Mouse (Mus musculus): Measurements from ENCODE around the gene Ccdc85c.

Gene Ccdc85c

DNA sequence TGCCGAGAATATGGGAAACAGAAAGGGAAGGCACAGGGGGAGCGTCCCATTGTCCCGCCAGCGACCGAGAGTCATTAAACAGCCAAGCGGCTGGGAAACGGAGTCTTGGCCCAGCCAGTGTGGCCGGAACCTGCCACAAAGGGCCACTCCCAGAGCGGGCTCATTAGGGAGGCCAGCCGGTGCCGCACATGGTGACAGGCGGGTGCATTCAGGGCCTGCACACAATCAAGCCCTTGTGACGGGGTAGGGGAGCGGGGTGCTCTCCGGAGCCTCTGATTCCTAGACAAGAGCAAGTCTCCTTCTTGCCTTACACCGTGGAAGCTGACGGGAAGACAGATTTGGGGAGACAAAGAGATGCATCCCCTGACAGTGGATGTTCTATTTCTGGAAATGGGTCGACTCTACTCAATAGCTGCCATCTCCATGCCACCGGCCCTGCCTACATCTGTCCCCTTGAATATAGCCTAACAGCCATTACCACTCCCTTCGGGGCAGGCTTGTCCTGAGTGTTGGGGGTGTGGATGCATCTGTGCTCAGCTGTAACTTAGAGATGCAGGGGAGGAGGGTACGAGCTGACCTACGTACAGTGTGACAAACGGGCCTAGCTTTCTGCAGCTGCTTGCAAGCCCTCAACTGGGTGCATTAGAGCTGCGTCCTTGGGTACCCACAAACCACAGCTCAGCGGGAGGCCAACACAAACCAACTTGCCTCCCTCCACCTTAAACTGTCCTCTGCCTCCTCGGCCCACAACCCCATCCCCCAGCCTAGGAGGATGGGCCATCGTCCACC lies 9.2 kb downstream of the Ccdc85c start:
- peak; percentile 74 for DNase-seq

DNA sequence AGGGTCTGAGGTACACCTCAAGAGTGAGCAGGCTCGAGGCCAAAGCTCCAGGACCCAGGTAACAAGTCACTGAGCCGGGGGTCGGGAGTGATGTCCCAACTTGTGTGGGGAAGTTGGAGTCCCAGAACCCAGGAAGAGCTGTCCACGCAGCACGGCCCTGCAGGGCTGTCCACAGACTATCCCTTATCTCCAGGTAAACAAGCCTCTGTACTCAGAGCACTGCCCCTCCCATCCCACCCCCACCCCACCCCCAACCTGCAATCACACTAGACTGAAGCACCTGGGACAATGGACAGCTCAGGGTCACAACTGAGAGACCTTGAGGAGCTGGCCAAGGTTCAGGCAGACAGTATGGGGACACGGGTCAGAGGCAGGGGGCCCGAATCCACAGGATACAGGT lies 10.3 kb downstream of the Ccdc85c start:
- DNase-seq: peak; percentile 49

DNA sequence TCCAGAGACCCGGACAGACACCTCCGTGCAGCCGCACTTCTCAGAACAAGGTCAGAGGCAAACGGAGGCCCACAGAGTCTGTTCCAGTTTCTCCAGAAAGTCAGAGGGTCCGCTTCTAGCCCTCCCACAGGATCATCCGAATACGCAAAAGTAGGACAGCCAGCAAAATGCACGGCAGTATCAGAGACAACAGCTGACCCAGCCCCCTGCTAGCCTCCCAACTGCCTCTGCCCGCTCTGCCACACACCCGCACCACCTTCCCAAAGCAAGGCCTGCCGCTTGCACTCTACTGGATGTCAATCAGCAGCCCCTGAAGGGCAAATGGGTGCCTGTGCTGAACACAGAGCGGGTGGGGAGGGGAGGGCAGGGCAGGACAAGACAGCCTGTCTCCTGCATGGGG lies 14.3 kb downstream of the Ccdc85c start:
- DNase-seq: peak; percentile 32

DNA sequence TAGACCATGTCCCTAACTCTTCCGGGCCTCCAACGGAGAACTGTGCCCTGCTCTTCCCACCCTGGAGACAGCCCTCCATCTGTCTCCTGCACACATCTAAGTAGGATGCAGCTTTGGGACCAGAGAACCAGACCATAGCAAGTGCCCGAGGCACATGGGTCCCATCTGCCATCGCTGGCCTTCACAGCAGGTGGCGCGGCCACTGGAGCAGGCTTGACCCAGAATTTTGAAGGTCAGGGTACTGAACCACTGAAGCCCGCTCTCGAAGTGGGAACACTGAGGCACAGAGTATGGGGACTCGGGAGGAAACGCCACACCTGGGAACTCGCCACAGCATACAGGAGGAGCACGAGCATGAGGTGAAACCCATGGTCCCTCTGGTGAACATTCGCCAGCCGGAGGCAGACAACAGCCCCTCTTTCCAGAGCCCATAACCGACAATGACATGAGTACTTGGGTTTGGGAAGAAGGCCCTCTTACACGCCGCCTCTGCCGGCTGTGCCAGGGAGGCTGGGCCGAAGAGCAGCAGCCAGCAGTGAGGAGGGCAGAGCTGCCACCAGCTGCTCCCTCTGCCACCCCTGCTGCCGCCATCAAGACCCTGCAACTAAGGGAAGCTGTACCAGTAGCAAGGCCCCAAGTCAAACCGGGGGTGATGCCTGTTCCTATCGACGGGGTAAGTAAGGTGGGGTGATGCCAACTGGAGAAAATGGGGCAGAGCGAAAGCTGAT lies 15.7 kb downstream of the Ccdc85c start:
- no peak for DNase-seq

DNA sequence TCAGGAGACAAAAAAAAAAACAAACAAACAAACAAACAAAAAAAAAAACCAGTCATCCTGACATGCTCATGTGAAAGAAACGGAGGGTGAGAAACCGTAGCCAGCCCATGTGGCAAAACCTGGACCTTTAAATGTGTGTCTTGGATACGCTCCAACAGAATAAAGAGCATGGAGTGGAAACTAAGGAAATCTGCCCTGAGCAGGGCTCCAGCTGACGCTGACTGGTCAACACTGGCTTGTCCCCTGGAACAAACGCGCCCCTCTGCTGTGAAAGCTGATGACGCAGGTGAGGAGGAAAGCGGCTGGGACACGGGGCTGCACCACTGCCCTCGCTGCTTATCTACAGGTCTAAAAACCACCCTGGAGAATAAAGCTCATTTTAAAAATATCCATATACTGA lies 18.5 kb downstream of the Ccdc85c start:
- no peak for DNase-seq

DNA sequence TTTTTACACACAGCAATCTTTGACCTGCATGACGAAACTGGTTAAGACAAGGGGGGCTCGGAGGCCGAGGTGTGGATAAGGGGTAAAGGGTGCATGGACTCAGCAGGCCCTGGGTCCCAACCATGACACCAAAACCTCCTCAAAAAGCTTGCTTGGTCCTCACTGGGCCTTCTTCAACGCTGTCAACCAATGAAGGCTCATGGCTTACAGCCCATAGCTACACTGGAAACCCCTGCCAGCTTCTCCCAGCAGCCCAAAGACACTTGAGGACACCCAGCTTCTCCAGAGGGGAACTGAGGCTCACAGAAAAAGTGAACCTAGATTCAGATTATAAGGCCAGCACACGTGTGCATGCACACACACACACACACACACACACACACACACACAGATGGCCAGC lies 19.3 kb downstream of the Ccdc85c start:
- no peak for DNase-seq

DNA sequence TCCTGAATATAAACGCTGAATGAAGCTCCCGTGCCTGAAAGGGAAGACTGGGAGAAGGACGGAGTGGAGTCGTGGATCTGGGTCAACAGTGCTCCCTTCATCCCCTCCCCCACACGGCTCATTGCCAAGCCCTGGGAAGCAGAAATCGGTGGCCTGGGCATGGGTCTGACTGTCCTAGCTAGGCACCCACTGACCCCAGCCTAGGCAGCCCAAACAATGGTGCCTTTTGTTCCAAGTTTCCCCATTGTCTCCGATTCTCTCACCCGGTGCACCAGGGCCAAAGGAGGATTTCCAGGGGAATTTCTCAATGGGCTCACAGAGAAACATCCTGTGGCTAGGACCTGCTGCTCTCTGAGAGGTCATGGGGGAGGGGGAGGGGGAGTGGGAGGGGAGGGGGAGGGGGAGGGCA lies 19.7 kb downstream of the Ccdc85c start:
- peak; percentile 76 for DNase-seq

DNA sequence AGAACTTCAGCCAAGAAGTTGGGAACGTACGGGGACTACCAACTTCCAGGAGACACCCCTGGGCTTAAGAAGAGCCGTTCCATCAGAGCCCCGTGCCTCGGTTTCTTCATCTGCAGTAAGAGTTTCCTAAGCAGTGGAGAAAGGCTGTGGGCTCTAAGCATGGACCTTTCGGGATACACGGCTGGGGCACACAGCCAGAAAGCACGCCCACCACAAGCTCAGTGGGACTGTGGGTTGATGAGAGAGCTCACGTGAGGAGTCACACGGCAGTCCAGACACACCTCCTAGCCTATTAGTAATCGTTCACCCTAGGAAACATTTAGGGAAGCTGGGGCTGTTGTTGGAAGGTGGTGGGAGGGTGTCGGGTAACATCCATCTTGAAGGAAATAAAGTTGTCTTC lies 22.2 kb downstream of the Ccdc85c start:
- DNase-seq: no peak

DNA sequence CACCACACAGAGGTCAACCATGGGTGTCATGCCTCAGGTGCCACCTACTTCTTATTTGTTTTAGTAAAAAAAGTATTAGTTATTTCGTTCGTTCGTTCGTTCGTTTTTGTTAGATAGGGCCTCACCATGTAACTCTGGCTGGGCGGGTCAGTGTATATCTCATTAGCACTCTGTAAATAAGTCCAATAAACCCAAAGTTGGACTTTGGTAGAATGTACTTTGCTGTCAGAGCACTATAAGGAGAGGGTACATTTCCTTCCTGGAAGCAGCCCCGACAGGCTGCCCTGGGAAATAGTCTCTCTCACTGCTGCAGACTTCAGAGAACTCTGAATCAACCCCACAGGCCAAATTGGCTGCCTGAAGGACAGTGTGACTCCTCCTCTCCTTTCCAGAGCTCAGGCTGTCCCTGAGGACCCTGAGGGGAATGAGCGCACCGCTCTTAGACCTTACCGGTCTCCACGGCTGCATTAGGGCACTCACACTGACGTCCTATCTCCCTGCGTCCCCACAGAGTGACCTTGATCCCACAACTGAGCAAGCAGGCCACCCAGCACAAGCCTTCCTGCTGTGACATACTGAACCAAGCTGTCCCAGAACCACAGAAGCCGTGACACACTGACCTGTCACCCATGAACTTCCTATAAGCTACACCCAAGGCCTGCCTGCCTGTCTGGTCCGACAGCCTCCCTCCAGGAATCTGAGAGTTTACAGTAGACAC lies 23.2 kb downstream of the Ccdc85c start:
- no peak for DNase-seq

DNA sequence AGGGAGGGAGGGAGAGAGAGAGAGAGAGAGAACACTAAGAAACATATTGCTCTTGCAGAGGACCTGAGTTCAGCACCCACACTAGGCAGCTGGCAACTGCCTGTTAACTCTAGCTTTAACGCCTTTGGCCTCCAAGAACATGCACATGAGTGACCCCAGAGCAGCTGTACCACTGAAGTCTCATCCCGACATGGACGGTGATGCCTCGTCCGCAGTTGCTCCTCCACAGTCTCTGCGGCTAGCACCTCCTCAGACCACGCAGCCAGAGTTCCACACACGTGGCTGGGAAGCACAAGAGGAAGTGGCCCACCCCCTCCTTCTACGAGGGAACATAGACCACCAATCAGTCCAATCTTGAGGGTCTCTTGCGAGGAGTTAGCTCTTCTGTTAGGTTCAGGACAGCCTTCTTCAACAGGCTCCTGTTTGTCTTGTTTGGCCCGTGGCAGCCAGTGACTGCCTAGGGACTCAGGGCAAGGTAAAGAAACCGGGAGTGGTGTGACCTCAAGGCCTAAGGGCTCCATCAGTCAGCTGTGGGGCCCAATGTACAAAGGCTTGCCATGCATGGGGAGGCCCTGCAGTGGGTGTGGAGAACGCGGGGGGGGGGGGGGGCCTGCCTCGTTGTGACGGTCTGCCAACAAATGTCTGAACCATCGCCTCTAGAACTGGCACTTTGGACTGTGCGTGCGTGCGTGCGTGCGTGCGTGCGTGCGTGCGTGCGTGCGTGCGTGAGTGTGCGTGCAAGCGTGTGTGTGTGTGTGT lies 24.0 kb downstream of the Ccdc85c start:
- no peak for DNase-seq

DNA sequence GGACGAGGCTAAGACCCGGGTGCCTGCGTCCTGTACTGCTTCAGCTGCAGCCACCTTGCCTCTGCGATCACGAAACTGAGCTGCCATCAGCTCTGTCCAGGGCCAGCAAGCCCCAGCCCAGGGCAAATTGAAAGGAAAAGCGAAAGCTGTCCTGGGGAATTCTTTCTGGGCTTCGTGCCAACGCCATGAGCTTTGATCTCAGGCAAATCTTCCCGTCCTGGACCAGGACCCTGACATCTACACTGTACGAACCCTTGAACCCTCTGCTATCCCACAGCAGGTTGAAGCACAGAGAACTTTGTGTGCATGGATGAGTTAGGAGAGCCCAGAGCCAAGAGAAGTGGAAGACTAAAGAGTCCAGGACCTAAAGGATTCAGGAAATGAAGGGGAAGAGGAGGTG lies 25.7 kb downstream of the Ccdc85c start:
- no peak for DNase-seq

DNA sequence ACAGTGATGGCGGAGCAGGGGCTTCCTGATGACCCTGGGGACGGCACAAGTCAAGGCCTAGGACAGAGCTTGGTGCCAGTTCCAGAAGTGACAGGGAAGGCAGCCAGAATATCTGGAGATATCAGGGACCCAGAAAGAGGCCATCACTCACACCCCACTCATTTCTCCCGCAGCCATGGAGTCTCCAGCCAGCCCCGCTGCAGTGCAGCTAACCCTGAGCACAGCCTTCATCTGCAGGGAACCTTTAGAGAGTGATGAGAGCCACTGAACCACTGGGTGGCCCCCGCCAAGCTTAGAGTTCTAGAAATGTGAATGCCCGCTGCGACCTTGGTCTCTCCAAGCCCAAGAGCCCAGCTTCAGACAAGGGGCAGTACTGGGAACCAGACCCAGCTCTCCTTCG lies 26.2 kb downstream of the Ccdc85c start:
- no peak for DNase-seq

DNA sequence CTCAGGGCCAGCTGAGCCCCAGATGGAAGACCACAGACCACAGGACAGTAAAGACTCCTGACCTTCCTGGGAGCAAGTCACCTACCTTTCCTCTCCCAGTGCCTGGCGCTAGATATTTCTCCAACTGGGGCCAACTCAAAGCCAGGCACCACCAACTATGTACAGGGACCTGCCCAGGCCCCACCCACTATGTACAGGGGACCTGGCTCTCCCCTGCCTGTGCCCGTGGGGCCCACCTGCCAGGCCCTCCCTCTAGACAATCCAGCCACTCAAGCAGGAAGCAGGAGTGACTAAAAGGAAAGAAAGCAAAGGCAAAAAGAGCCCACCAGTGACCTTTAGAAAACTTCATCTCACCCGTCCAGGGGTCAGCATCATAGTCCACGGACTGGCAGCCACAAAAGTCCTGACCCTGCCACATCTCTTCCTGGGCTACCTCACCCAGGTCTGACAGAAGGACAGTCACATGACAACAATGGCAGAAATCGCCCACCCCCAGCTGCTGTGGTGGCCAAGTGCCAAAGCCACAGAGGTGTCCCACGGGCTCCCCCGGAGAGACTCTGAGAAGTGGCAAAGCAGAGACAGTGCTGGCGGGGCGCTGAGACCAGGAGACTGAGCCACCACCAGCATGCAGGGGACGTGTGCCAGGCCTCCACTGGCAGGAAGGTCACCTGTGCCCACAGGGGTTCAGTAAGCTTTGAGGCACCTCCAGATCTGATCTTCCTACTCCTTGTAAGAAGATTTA lies 28.3 kb downstream of the Ccdc85c start:
- DNase-seq: peak; percentile 77

DNA sequence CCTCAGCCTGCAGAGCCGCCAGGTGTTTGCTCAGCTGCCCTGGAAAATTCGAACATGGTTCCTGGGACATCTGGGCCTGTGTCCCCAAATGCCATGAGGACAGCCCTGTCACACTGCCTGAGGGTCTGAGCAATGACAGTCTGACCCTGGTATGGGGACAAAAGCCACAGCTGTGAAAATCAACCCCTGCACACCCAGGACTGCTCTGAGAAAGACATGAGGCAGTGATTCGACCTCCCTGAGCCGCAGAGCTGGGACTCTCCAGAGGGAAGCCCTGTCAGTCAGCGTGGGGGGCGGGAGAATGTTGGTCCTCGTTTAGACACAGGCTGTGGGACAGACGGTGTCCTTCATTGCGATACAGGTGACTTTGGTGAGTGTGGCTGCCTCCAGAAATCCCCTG lies 29.6 kb downstream of the Ccdc85c start:
- DNase-seq: no peak

DNA sequence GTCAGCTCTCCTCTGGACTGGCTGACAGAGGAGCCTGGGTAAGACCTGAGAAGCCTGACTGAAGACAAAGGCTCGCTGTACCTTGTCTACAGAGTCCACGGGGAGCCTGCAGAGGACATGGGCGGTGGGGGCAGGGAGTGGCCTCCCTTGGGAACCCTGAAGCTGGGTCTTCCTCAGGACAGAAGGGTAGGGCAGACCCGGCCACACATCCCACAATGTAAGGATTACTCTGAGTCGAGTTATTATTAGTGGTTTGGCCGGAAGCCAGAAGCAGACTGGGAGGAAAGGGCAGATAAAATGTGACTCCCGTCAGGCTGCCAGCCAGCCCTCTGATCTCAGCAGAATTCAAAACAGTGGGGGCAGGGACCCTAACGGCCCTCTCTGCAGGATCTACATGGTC lies 30.4 kb downstream of the Ccdc85c start:
- peak; percentile 85 for DNase-seq

DNA sequence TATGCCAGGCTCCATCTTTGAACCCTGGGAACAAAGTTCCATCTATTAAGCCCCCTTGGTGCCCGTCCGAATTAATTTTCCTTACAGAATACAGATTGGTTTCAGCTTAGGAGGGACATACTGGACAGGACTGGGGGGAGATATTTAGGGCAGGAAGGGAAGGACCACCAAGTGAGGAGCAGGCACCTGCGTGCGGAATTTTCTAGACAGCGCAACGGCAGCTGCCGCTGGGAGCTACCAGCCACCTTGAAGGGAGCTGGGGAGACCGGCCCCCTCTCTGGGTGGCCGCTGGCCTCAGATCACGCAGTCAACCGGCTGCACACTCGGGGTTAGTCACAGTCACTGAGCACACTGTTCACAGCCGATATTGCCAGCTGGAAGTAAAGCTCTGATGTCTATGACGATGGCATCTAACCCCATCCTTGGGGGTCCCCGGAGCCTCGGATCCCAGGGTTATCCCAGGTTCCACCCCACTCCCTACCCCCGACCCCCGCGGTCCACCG lies 32.9 kb downstream of the Ccdc85c start:
- DNase-seq: no peak

DNA sequence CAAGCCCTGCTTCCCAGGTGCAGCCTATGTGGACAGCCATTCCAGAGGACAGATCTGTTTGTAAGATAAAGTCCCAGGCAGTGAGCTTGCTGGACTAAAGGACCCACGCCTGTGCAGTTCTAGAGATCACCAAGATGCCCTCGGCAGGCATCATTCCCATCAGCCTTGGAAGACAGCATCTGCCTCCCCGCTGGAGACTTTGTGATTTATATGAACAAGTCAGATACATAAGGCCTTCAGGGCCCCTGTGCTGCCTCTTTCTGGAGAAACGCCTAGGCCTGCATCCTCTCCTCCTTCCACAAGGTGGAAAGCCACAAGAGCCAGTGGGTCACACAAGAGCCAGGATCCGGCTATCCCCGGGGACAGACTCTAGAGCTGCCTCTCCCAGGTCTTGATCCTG lies 33.6 kb downstream of the Ccdc85c start:
- no peak for DNase-seq

DNA sequence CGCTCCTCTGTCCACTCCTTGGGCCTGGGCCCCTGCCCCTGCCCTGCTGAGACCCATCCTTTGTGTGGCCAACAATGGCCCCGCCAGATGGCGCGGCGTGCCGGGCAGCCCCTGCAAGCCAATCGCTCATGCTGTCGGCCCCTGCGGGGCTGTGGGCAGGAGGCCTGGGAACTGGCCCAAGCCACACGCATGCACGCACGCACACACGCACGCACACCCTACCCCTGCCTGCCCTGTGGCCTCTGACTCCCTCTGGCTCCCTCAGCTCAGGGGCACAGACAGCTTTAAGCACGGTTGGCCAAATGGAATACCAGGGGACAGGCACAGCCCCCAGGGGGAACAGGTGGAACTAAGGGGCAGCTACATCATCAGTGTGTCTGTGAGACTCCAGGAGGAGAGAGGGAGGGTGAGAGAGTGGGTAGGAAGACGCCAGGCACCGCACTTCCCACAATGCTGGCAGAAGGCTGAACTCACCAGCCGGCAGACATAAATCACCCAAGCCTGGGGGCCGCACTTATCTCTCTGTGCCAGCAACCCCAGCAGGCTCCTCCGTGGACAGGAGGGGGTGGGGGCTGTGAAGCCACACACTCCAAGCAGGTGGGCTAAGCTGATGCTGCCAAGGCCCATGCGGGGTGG lies 34.2 kb downstream of the Ccdc85c start:
- DNase-seq: peak; percentile 85

DNA sequence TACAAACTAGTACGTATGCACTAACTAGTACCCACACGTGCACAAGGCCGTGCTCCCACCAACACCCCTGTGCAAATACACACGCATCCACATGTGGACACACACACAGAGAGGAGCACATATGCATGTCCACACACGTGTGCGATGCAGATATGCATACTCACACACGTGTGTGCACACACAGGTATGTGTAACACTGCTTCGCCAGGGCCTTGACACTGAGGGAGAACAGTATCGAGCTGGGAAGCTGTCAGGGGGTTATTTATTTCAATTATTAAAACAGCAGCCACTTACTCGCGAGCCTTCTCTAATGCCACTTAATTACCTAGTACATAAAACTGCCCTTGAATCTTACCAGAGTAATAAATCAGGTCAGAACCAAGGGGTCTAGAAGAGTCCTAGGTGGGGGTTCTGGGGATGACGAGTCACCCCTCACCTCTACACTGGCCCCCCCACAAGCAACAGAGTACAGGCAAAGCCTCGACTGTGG lies 34.8 kb downstream of the Ccdc85c start:
- DNase-seq: no peak

DNA sequence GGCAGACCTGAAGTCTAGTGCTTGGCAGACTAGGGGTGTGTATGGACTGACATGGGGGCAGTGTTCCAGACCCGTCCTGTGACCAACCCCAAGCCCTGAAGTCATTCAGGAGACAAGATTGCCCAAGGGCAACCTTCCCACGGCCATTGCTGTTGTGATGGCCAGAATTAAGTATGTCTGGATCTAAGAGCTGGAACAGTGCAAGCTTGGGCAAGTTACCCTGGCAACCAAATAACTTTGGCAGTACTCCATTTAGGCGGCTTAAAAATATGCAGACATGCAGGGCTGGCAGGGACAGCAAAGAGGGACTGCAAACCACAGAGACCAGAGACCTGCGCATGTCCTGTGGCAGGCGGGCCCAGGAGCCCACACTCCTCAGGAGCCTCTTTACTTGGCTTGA lies 35.8 kb downstream of the Ccdc85c start:
- peak; percentile 87 for DNase-seq

DNA sequence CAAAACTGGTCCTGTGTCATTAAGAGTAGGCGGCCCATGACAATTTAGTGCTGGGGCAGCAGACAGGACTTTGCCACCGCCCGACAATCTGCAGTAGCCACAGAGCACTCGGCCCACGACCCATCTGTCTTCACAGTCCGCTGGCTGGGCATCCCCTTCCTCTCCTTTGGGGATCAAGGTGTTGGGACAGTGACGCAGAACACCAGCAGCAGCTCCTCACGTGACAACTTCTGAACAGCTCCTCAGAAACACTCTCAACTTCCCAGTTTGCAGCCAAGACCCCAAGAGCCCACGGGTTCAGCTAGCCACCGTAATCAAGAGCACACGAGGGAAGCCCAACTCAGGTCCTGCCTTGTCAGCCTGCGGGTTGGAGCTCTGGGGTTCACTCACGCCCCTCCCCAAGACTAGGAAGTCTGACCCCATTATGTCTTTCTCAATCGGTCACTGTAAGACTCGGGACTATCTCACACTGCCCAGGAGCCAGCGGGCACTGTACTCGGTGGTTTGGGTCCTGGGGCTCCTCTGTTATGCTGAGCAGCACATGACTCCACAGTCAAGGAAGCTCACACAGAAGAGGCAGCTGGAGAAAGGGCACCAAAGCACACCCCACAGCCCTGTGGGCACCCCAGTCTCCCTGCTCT lies 36.7 kb downstream of the Ccdc85c start:
- no peak for DNase-seq
